Comparison of ENCODE assay signal across 22 mouse cellular contexts in the genomic region with DNA sequence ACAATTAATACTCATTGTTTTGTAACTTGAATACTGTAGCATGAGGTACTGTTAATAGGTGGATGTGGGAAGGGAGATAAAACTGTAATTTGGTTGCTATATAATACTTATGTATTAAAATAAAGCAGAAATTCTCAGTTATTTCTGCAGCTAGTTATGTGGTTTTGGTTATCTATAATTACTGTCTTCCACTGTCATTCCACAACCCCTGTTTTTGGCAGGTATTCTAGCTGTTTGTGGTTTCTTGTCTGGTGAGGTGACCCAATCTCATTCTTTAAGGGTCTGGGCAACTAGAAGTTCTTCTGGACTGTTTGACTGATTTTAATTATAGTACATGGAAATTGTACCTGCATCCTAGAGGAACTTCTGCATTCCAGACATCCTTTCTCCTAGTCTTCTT. TPM values are rescaled to one million over a fixed set of nuclear protein-coding genes. Genes with fewer than 3 reads are reported as not detected.
DNase-seq lines count a peak whose midpoint lies in the region; ATAC-seq and TF ChIP-seq lines count a peak whose summit lies in the region.
"Had no signal": no experiment of that assay in that cellular context is flagged by ENCODE, and none has a peak within 500 bp of the region (broad histone marks: within the 10 kb centered on the region; RNA-seq: fewer than 3 reads in every experiment).

No protein-coding gene starts in this region.

- H3K27me3 ChIP-seq in MEL (ENCODE audit: control insufficient read depth in 1 of 2, insufficient read depth in 2 of 2, low read length in 2 of 2), result no peaks in the 10 kb centered on the region
- no peaks in the 10 kb centered on the region for H3K27me3 ChIP-seq in forebrain, embryonic 15.5 days
- H3K27me3 ChIP-seq: forebrain, embryonic 13.5 days; hindbrain, embryonic 12.5 days; intestine, embryonic 15.5 days had no signal

- peaks cover 51% of the 10 kb centered on the region for H3K79me2 ChIP-seq in MEL (ENCODE audit: control insufficient read depth, insufficient read depth, low read length, poor library complexity)

- no peak for TF ChIP-seq POLR2A in MEL (IDR thresholded peaks at IDR 0.05; ENCODE audit: control insufficient read depth in 1 of 2, insufficient read depth in 1 of 2, low read depth in 1 of 2, low read length in 2 of 2, poor library complexity in 1 of 2)

- DNase-seq in 3T3-L1 (ENCODE audit: low read depth, low spot score) (peak; percentile 48), MEL (ENCODE audit: low read depth, low spot score) (peak; percentile 78)
- no peak for DNase-seq in gastrocnemius, postnatal 14 days
- DNase-seq in left cerebral cortex, adult 8-10 months (ENCODE audit: low spot score in 2 of 2), result no peak
- DNase-seq: adrenal gland, adult 2 months; adrenal gland, postnatal 14 days; cerebellum, adult 11 months; cerebellum, adult 2 months; cerebellum, adult 9-11 months; cerebellum, postnatal 25 days; forebrain, postnatal 0 days; gastrocnemius, postnatal 36 days; kidney, adult 11 months had no signal

- 0 out of 2 replicates have a peak, but pooled peaks have one; percentile 9 for ATAC-seq in granulocyte monocyte progenitor cell, adult 5-6 weeks (replicated peaks; ENCODE audit: poor library complexity, severe bottlenecking)
- no peak for ATAC-seq in forebrain, embryonic 15.5 days (replicated peaks)
- ATAC-seq: CD4-positive, CD25-positive, alpha-beta regulatory T cell, adult 4 months; forebrain, embryonic 13.5 days; forebrain, postnatal 0 days; hindbrain, embryonic 16.5 days; intestine, embryonic 15.5 days had no signal

- no peaks in the 10 kb centered on the region for H3K9me3 ChIP-seq in MEL (replicated peaks; ENCODE audit: insufficient read depth, low read length)
- 0 out of 2 replicates have a peak, but pooled peaks cover 6% of the 10 kb centered on the region for H3K9me3 ChIP-seq in forebrain, embryonic 15.5 days
- H3K9me3 ChIP-seq: intestine, embryonic 15.5 days had no signal

- intact Hi-C loops in gastrocnemius, postnatal 14 days (cut with DNase I; ENCODE audit: low total_unique reads), result no loop called here

- no peak for TF ChIP-seq RAD21 in MEL (IDR thresholded peaks at IDR 0.05; ENCODE audit: low read depth, low read length)

- no peak for TF ChIP-seq CTCF in MEL (IDR thresholded peaks at IDR 0.05 in 2 of 3, conservative IDR thresholded peaks at IDR 0.05 in 1 of 3; ENCODE audit: control insufficient read depth in 1 of 3, insufficient read depth in 1 of 3, low read depth in 2 of 3, low read length in 3 of 3, poor library complexity in 1 of 3, severe bottlenecking in 1 of 3)

- no peak overlapping the region for H3K27ac ChIP-seq in MEL (ENCODE audit: control insufficient read depth, low read depth, low read length)
- H3K27ac ChIP-seq in forebrain, embryonic 15.5 days (replicated peaks), result no peak overlapping the region
- H3K27ac ChIP-seq: forebrain, embryonic 10.5 days; forebrain, embryonic 13.5 days; hindbrain, embryonic 12.5 days; intestine, embryonic 15.5 days had no signal

- H3K4me1 ChIP-seq in MEL (ENCODE audit: control insufficient read depth in 1 of 2, insufficient read depth in 2 of 2, low read length in 2 of 2), result peaks cover 7 to 16% of the 10 kb centered on the region in 2 experiments
- H3K4me1 ChIP-seq in forebrain, embryonic 15.5 days, result peaks cover 3% of the 10 kb centered on the region; the same call in 1 of the 2 replicates
- H3K4me1 ChIP-seq: forebrain, embryonic 10.5 days; forebrain, embryonic 13.5 days; hindbrain, embryonic 12.5 days; intestine, embryonic 15.5 days had no signal

- peaks cover 0 to 17% of the 10 kb centered on the region in 2 experiments; a peak in 3 of 4 replicates for H3K36me3 ChIP-seq in MEL (ENCODE audit: control insufficient read depth in 1 of 2, insufficient read depth in 2 of 2, low read length in 2 of 2)
- H3K36me3 ChIP-seq in forebrain, embryonic 15.5 days, result peaks cover 8% of the 10 kb centered on the region
- H3K36me3 ChIP-seq: intestine, embryonic 15.5 days had no signal

- TF ChIP-seq EP300 in MEL (IDR thresholded peaks at IDR 0.05; ENCODE audit: low read depth in 1 of 2, low read length in 2 of 2), result peak; percentile 85 to 93

- H3K4me3 ChIP-seq in MEL (ENCODE audit: control insufficient read depth in 1 of 2, insufficient read depth in 1 of 2, low read depth in 2 of 2, low read length in 2 of 2), result no peak overlapping the region
- H3K4me3 ChIP-seq in forebrain, embryonic 15.5 days, result no peak overlapping the region
- H3K4me3 ChIP-seq: forebrain, embryonic 10.5 days; forebrain, embryonic 13.5 days; hindbrain, embryonic 12.5 days; intestine, embryonic 15.5 days had no signal

- H3K9ac ChIP-seq in MEL (ENCODE audit: control insufficient read depth, low read depth, low read length, poor library complexity, severe bottlenecking), result no peak overlapping the region
- no peak overlapping the region for H3K9ac ChIP-seq in forebrain, embryonic 15.5 days (replicated peaks)
- H3K9ac ChIP-seq: forebrain, embryonic 13.5 days; forebrain, postnatal 0 days; hindbrain, embryonic 12.5 days; intestine, embryonic 15.5 days had no signal

- H3K4me2 ChIP-seq in forebrain, embryonic 15.5 days (replicated peaks), result no peak overlapping the region
- H3K4me2 ChIP-seq: forebrain, embryonic 13.5 days; heart, embryonic 11.5 days; hindbrain, embryonic 12.5 days; intestine, embryonic 15.5 days had no signal

TF ChIP-seq in MEL, 35 proteins besides CTCF, POLR2A, EP300 and RAD21 (continues in another document):
- TF ChIP-seq ELF1 (IDR thresholded peaks at IDR 0.05; ENCODE audit: low read depth, low read length), result no peak
- TF ChIP-seq MYC (IDR thresholded peaks at IDR 0.05; ENCODE audit: low read depth, low read length), result peak; percentile 36; the same call in 1 of the 2 replicates
- peak; percentile 54; the same call in 1 of the 2 replicates for TF ChIP-seq SIN3A (IDR thresholded peaks at IDR 0.05; ENCODE audit: low read length)
- TF ChIP-seq HCFC1 (IDR thresholded peaks at IDR 0.05; ENCODE audit: low read depth, low read length), result no peak
- TF ChIP-seq UBTF (IDR thresholded peaks at IDR 0.05; ENCODE audit: borderline replicate concordance, insufficient read depth, low read depth, low read length), result no peak
- TF ChIP-seq CHD2 (IDR thresholded peaks at IDR 0.05; ENCODE audit: low read length), result no peak
- TF ChIP-seq USF1 (IDR thresholded peaks at IDR 0.05; ENCODE audit: low read depth, low read length), result no peak
- TF ChIP-seq MYB (IDR thresholded peaks at IDR 0.05; ENCODE audit: low read depth, low read length), result peak; percentile 37; the same call in 1 of the 2 replicates
- TF ChIP-seq MAZ (IDR thresholded peaks at IDR 0.05; ENCODE audit: low read depth, low read length), result no peak
- peak; percentile 73 for TF ChIP-seq TCF12 (IDR thresholded peaks at IDR 0.05; ENCODE audit: low read depth, low read length)
- no peak for TF ChIP-seq GABPA (IDR thresholded peaks at IDR 0.05; ENCODE audit: low read depth, low read length)
- TF ChIP-seq MAFK (IDR thresholded peaks at IDR 0.05; ENCODE audit: borderline replicate concordance, low read depth, low read length), result peak; percentile 72; the same call in 1 of the 2 replicates
- no peak for TF ChIP-seq SMC3 (IDR thresholded peaks at IDR 0.05; ENCODE audit: low read depth, low read length)
- TF ChIP-seq ZMIZ1 (IDR thresholded peaks at IDR 0.05; ENCODE audit: low read depth, low read length), result no peak
- peak; percentile 79 for TF ChIP-seq BHLHE40 (IDR thresholded peaks at IDR 0.05; ENCODE audit: borderline replicate concordance, low read depth, low read length)
- peak; percentile 77 for TF ChIP-seq ETS1 (IDR thresholded peaks at IDR 0.05; ENCODE audit: low read depth, low read length)
- no peak for TF ChIP-seq TBP (IDR thresholded peaks at IDR 0.05; ENCODE audit: low read depth, low read length)
- TF ChIP-seq KAT2A (conservative IDR thresholded peaks at IDR 0.05; ENCODE audit: low read depth, low read length), result no peak
- TF ChIP-seq MXI1 (IDR thresholded peaks at IDR 0.05; ENCODE audit: low read depth, low read length), result 0 out of 2 replicates have a peak, but pooled peaks have one; percentile 4
- TF ChIP-seq E2F4 (IDR thresholded peaks at IDR 0.05; ENCODE audit: borderline replicate concordance, low read depth, low read length), result no peak
- no peak for TF ChIP-seq ZKSCAN1 (IDR thresholded peaks at IDR 0.05; ENCODE audit: low read depth, low read length)
- TF ChIP-seq TAL1 (IDR thresholded peaks at IDR 0.05; ENCODE audit: low read length), result peak; percentile 34
- TF ChIP-seq ZC3H11A (IDR thresholded peaks at IDR 0.05; ENCODE audit: low read depth, low read length), result no peak
- TF ChIP-seq RCOR1 (IDR thresholded peaks at IDR 0.05; ENCODE audit: low read depth, low read length), result peak; percentile 99
- TF ChIP-seq ZNF384 (IDR thresholded peaks at IDR 0.05; ENCODE audit: low read depth, low read length), result no peak
- TF ChIP-seq JUND (IDR thresholded peaks at IDR 0.05; ENCODE audit: low read depth, low read length), result no peak
- TF ChIP-seq MAX (IDR thresholded peaks at IDR 0.05; ENCODE audit: low read length), result no peak
- TF ChIP-seq CHD1 (IDR thresholded peaks at IDR 0.05; ENCODE audit: low read depth, low read length), result no peak
- TF ChIP-seq NELFE (IDR thresholded peaks at IDR 0.05; ENCODE audit: low read depth, low read length), result no peak

RNA-seq across cellular contexts. Expression of a gene that starts 17.1 kb away (rescaled TPM):
- total RNA-seq in MEL (2012; rRNA removed), result 21.9 and 26.3 TPM in 2 replicates
- polyA plus RNA-seq in MEL (2012; ENCODE audit: insufficient read depth in 1 of 2, insufficient read length in 2 of 2, low read depth in 1 of 2, low replicate concordance in 2 of 2, missing spikeins in 1 of 2), result 10 to 100 TPM; 46.2 to 52.7 TPM
- 52.8 and 56.1 TPM in 2 replicates for total RNA-seq in granulocyte monocyte progenitor cell, adult 5-6 weeks (2014; fragmentation: Nextera tagmentation)
- total RNA-seq in granulocyte monocyte progenitor cell, adult 5-6 weeks (2017), result 39.5 and 48.1 TPM in 2 replicates
- polyA plus RNA-seq in forebrain, embryonic 15.5 days (2015; fragmentation: Nextera tagmentation; extraction: Ambion mirVana), result 28.1 and 29.1 TPM in 2 replicates
- total RNA-seq in gastrocnemius, postnatal 14 days (2021), result 10 to 100 TPM; 16.6 to 19.2 TPM
- 10 to 100 TPM; 64.8 to 75.8 (median 70.8) TPM for total RNA-seq in left cerebral cortex, adult 8-10 months (2022)

RNA-seq across cellular contexts. Expression of a gene that starts 24.7 kb away (rescaled TPM):
- 74.9 and 75.0 TPM in 2 replicates for total RNA-seq in MEL (2012; rRNA removed)
- polyA plus RNA-seq in MEL (2012; ENCODE audit: insufficient read depth in 1 of 2, insufficient read length in 2 of 2, low read depth in 1 of 2, low replicate concordance in 2 of 2, missing spikeins in 1 of 2), result 10 to 100 TPM in 1 of 2 experiments, not detected in 1; 67.5 TPM
- total RNA-seq in granulocyte monocyte progenitor cell, adult 5-6 weeks (2014; fragmentation: Nextera tagmentation), result 73.5 and 80.6 TPM in 2 replicates
- total RNA-seq in granulocyte monocyte progenitor cell, adult 5-6 weeks (2017), result 96.2 and 105 TPM in 2 replicates
- 26.6 and 30.2 TPM in 2 replicates for polyA plus RNA-seq in forebrain, embryonic 15.5 days (2015; fragmentation: Nextera tagmentation; extraction: Ambion mirVana)
- 10 to 100 TPM; 28.3 to 30.0 TPM for total RNA-seq in gastrocnemius, postnatal 14 days (2021)
- 10 to 100 TPM; 77.0 to 82.6 (median 79.5) TPM for total RNA-seq in left cerebral cortex, adult 8-10 months (2022)

Comparison
In these comparisons a context has a peak if more than half of its experiments do, and no peak if none do; other contexts are left out.
1. DNase-seq: peak in 3T3-L1 (single experiment) and MEL (single experiment); none in gastrocnemius, postnatal 14 days (single experiment) and left cerebral cortex, adult 8-10 months (0 of 2).